Mouse (Mus musculus): ENCODE results near the gene E2f4. TPM values are rescaled to one million over a fixed set of nuclear protein-coding genes. Genes with fewer than 3 reads are reported as not detected.
"Not testable (repeated sequence)": the region's sequence is repeated elsewhere in the genome, so short reads cannot be mapped to it uniquely, and the experiment has no call there.

The E2f4 gene
- polyA plus RNA-seq, 1 experiment from 2014 or later: 43.5 TPM

GRCm38 (mm10) chr8:105289805-105290460 is 7.5 kb upstream of the E2f4 start, which contains the start of gene 4931428F04Rik:
Gene 4931428F04Rik (minus strand): TSS chr8:105289864.
- DNase-seq (ENCODE audit: low spot score): peak; percentile 44
- under 1% methylated on average over 40 of the region's 43 CpGs for WGBS
- peak within 1 kb of the TSS; percentile 43 for H3K4me3 ChIP-seq (replicated peaks; ENCODE audit: low read length)
- H3K9ac ChIP-seq: peak within 1 kb of the TSS; percentile 50
- ATAC-seq (ENCODE audit: low FRiP score): peak; percentile 36
- peaks cover 42% of the 10 kb centered on the region for H3K4me1 ChIP-seq (replicated peaks; ENCODE audit: control insufficient read depth, insufficient read depth, low read length)
- peak within 1 kb of the TSS; percentile 66 for H3K4me2 ChIP-seq (replicated peaks)
- peaks cover 16% of the 10 kb centered on the region for H3K36me3 ChIP-seq (replicated peaks; ENCODE audit: control insufficient read depth, insufficient read depth)
- 0 out of 2 replicates have a peak, but pooled peaks cover 8% of the 10 kb centered on the region for H3K27me3 ChIP-seq (ENCODE audit: control insufficient read depth, insufficient read depth, low read length)
- H3K27ac ChIP-seq: peak within 1 kb of the TSS; percentile 89
- no peaks in the 10 kb centered on the region for H3K9me3 ChIP-seq (ENCODE audit: control insufficient read depth, low read length)

DNA sequence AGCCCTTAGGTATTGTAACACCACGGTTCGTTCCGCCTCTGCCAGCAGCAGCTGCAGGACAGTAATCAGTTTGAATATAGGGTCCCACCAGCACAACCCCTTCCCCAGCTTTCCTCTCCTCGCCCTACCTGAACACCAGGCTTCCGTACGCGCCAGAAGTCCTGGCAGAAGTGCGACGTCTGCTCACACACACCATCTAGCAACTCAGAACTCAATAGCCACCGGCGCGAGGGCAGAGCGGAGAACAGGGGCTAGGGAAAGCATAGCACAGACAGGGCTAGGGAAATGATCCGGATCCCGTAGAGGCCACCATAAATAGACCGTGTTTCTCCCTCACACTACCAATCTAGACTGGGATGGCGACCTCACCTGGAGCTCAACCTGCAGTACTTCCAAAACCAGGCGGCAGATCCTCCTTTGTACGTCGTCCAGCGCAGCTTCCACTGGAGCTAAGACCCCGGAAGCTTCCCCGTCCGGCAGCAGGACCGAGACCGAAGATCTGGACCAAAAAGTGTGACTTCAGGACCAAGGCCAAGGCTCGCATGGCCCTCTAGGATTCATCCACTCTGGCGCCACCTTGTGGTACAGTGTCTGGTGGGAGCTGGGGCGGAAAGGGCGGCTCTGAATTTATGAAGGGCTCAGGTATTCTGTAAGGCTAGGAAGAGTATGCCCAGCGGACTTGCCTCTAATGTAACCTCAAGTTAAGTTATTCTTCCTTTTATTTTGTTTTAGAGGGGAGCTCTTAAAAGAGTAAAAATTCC is 6.7 kb upstream of the E2f4 start:
- ATAC-seq (ENCODE audit: low FRiP score) (no peak), DNase-seq (ENCODE audit: low spot score) (peak; percentile 84)
- Histone ChIP-seq H3K4me3 (replicated peaks; ENCODE audit: low read length) (peak overlapping the region; percentile 43), H3K4me2 (replicated peaks) (peak overlapping the region; percentile 66), H3K9me3 (ENCODE audit: control insufficient read depth, low read length) (no peaks in the 10 kb centered on the region), H3K9ac (peak overlapping the region; percentile 50; the same call in 1 of the 2 replicates), H3K27ac (no peak overlapping the region), H3K27me3 (ENCODE audit: control insufficient read depth, insufficient read depth, low read length) (0 out of 2 replicates have a peak, but pooled peaks cover 8% of the 10 kb centered on the region), H3K4me1 (replicated peaks; ENCODE audit: control insufficient read depth, insufficient read depth, low read length) (peaks cover 39% of the 10 kb centered on the region), H3K36me3 (replicated peaks; ENCODE audit: control insufficient read depth, insufficient read depth) (peaks cover 8% of the 10 kb centered on the region; the same call in 1 of the 2 replicates)
- 5% methylated on average over 31 of the region's 31 CpGs for WGBS

DNA sequence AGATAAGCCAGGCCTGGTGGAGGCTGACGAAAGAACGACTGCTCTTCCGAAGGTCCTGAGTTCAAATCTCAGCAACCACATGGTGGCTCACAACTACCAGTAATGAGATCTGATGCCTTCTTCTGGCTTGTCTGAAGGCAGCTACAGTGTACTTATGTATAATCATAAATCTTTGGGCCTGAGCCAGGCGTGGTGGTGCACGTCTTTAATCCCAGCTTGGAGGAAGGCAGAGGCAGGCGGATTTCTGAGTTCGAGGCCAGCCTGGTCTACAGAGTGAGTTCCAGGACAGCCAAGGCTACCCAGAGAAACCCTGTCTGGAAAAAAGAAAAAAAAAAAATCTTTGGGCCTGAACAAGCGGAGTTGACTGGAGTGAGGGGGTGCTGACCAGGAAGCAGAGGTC is 6.1 kb upstream of the E2f4 start:
- H3K4me2 ChIP-seq (replicated peaks); H3K36me3 ChIP-seq (replicated peaks; ENCODE audit: control insufficient read depth, insufficient read depth); DNase-seq (ENCODE audit: low spot score); H3K27me3 ChIP-seq (ENCODE audit: control insufficient read depth, insufficient read depth, low read length); H3K27ac ChIP-seq; ATAC-seq (ENCODE audit: low FRiP score); H3K9ac ChIP-seq; H3K9me3 ChIP-seq (ENCODE audit: control insufficient read depth, low read length): not testable (repeated sequence)
- WGBS: 88% methylated on average over 8 of the region's 8 CpGs
- Histone ChIP-seq H3K4me1 (replicated peaks; ENCODE audit: control insufficient read depth, insufficient read depth, low read length) (peaks cover 32% of the 10 kb centered on the region), H3K4me3 (replicated peaks; ENCODE audit: low read length) (0 out of 2 replicates have a peak overlapping the region, but pooled peaks have one; percentile 43)

- not testable (repeated sequence) for H3K9ac ChIP-seq; ATAC-seq (ENCODE audit: low FRiP score); H3K27me3 ChIP-seq (ENCODE audit: control insufficient read depth, insufficient read depth, low read length); H3K27ac ChIP-seq; H3K4me3 ChIP-seq (replicated peaks; ENCODE audit: low read length); H3K36me3 ChIP-seq (replicated peaks; ENCODE audit: control insufficient read depth, insufficient read depth); DNase-seq (ENCODE audit: low spot score); H3K9me3 ChIP-seq (ENCODE audit: control insufficient read depth, low read length); H3K4me2 ChIP-seq (replicated peaks)
- 60% methylated on average over 3 of the region's 3 CpGs for WGBS
- H3K4me1 ChIP-seq (replicated peaks; ENCODE audit: control insufficient read depth, insufficient read depth, low read length): peaks cover 29% of the 10 kb centered on the region
Observed at GRCm38 (mm10) chr8:105291802-105292201, 5.7 kb upstream of the E2f4 start.

DNA sequence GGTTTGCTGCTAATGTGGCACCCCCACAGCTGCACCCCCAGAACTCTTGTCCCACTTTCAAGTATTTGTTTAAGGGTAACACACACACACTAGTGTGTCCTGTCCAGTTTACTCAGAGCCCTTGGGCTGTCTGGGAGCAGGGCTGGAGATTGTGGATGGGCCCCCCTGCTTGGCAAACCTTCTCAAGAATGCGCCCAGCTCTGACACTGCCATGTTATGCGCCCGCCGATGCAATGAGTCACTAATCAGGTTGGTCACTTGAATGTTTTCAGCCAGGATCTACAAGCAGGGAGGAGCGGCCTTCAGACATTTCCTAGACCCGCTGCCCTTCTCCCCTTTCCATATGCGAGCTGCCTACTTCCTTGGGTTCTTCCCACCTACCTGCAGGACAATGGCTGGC is 5.0 kb upstream of the E2f4 start:
- Histone ChIP-seq H3K4me2 (replicated peaks) (no peak overlapping the region), H3K9ac (no peak overlapping the region), H3K9me3 (ENCODE audit: control insufficient read depth, low read length) (no peaks in the 10 kb centered on the region), H3K4me1 (replicated peaks; ENCODE audit: control insufficient read depth, insufficient read depth, low read length) (peaks cover 26% of the 10 kb centered on the region), H3K36me3 (replicated peaks; ENCODE audit: control insufficient read depth, insufficient read depth) (no peaks in the 10 kb centered on the region), H3K27me3 (ENCODE audit: control insufficient read depth, insufficient read depth, low read length) (0 out of 2 replicates have a peak, but pooled peaks cover 8% of the 10 kb centered on the region), H3K4me3 (replicated peaks; ENCODE audit: low read length) (no peak overlapping the region), H3K27ac (no peak overlapping the region)
- ATAC-seq (ENCODE audit: low FRiP score): no peak
- no peak for DNase-seq (ENCODE audit: low spot score)
- WGBS: 86% methylated on average over 7 of the region's 7 CpGs

DNA sequence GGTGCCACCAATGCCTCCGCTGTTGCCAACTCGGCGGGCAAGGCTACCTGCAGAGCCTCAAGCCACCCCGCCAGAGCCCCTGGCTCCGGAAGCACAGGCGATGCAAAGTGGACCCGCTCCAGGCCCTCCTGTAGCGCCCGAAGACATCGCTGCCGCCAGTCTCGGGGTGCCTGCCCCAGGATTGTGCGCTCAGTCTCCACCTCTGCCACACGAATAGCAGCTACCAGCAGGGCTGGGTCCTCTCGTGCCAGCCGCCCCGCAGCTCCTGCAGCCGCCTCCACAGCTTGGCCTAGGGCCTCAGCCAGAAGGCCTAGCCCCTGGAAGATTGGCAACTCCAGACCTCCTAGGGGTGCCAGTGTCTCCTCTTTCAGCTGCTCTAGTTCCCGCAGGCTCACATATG is 4.1 kb upstream of the E2f4 start:
- 71% methylated on average over 19 of the region's 19 CpGs for WGBS
- ATAC-seq (ENCODE audit: low FRiP score) (no peak), DNase-seq (ENCODE audit: low spot score) (no peak)
- no peaks in the 10 kb centered on the region for H3K9me3 ChIP-seq (ENCODE audit: control insufficient read depth, low read length)
- H3K27ac ChIP-seq: no peak overlapping the region
- H3K4me1 ChIP-seq (replicated peaks; ENCODE audit: control insufficient read depth, insufficient read depth, low read length): peaks cover 24% of the 10 kb centered on the region
- no peak overlapping the region for H3K4me3 ChIP-seq (replicated peaks; ENCODE audit: low read length)
- 0 out of 2 replicates have a peak, but pooled peaks cover 8% of the 10 kb centered on the region for H3K27me3 ChIP-seq (ENCODE audit: control insufficient read depth, insufficient read depth, low read length)
- H3K9ac ChIP-seq: no peak overlapping the region
- H3K36me3 ChIP-seq (replicated peaks; ENCODE audit: control insufficient read depth, insufficient read depth): no peaks in the 10 kb centered on the region
- H3K4me2 ChIP-seq (replicated peaks): no peak overlapping the region

DNA sequence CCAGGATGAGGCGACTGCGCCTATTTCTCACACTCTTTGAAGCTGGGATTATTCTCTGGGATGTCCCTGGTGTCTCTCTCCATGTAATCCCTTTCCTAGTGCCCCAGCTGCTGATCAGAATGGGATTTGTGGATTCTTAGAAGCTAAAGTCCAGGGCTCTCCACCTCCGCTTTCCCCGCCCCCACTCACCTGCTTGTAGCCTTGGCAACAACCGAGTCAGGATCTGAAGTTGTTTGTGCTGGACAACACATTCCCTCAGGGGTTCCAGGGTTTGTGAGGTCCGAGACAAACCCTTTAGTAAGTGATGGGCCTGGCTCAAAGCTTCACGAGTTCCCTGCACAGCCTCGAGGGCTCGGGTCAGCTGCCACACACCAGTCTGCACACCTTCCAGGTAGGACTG is 2.7 kb upstream of the E2f4 start:
- 74% methylated on average over 9 of the region's 9 CpGs for WGBS
- no peak overlapping the region for H3K4me3 ChIP-seq (replicated peaks; ENCODE audit: low read length)
- 0 out of 2 replicates have a peak, but pooled peaks cover 8% of the 10 kb centered on the region for H3K27me3 ChIP-seq (ENCODE audit: control insufficient read depth, insufficient read depth, low read length)
- no peak overlapping the region for H3K4me2 ChIP-seq (replicated peaks)
- H3K36me3 ChIP-seq (replicated peaks; ENCODE audit: control insufficient read depth, insufficient read depth): peaks cover 4% of the 10 kb centered on the region
- no peak overlapping the region for H3K9ac ChIP-seq
- H3K27ac ChIP-seq: no peak overlapping the region
- H3K4me1 ChIP-seq (replicated peaks; ENCODE audit: control insufficient read depth, insufficient read depth, low read length): peaks cover 32% of the 10 kb centered on the region
- ATAC-seq (ENCODE audit: low FRiP score): no peak
- no peak for DNase-seq (ENCODE audit: low spot score)
- H3K9me3 ChIP-seq (ENCODE audit: control insufficient read depth, low read length): no peaks in the 10 kb centered on the region

DNA sequence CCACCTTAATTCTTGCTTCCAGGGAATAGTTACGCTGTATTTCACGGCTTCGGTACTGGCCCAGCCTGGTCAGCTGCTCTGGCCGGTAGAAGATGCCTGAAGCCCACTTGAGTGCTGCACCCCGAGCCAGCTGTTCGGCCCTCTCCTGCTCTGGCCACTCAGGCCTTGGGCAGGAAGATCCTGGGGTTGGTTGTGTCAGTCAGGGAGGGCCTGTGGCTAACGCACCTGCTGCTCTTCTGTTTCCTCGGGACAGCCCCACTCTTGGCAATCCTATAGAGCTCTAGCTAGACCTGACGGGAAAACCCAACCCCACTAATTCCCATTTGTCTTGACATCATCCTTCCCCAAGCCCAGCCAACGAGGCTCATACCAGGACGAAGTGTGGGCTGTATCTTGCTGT is 2.2 kb upstream of the E2f4 start:
- 70% methylated on average over 11 of the region's 11 CpGs for WGBS
- Histone ChIP-seq H3K36me3 (replicated peaks; ENCODE audit: control insufficient read depth, insufficient read depth) (peaks cover 9% of the 10 kb centered on the region), H3K4me3 (replicated peaks; ENCODE audit: low read length) (peak overlapping the region; percentile 3; the same call in 1 of the 2 replicates), H3K27me3 (ENCODE audit: control insufficient read depth, insufficient read depth, low read length) (0 out of 2 replicates have a peak, but pooled peaks cover 6% of the 10 kb centered on the region), H3K4me1 (replicated peaks; ENCODE audit: control insufficient read depth, insufficient read depth, low read length) (peaks cover 27% of the 10 kb centered on the region), H3K9me3 (ENCODE audit: control insufficient read depth, low read length) (no peaks in the 10 kb centered on the region), H3K9ac (peak overlapping the region; percentile 6; the same call in 1 of the 2 replicates), H3K27ac (0 out of 2 replicates have a peak overlapping the region, but pooled peaks have one; percentile 20), H3K4me2 (replicated peaks) (no peak overlapping the region)
- ATAC-seq (ENCODE audit: low FRiP score): no peak
- no peak for DNase-seq (ENCODE audit: low spot score)

- H3K4me2 ChIP-seq (replicated peaks): peak within 1 kb of the TSS; percentile 86
- peaks cover 17% of the 10 kb centered on the region for H3K36me3 ChIP-seq (replicated peaks; ENCODE audit: control insufficient read depth, insufficient read depth)
- H3K4me1 ChIP-seq (replicated peaks; ENCODE audit: control insufficient read depth, insufficient read depth, low read length): peaks cover 19% of the 10 kb centered on the region
- peak within 1 kb of the TSS; percentile 3; the same call in 1 of the 2 replicates for H3K4me3 ChIP-seq (replicated peaks; ENCODE audit: low read length)
- WGBS: 68% methylated on average over 11 of the region's 11 CpGs
- no peaks in the 10 kb centered on the region for H3K9me3 ChIP-seq (ENCODE audit: control insufficient read depth, low read length)
- DNase-seq (ENCODE audit: low spot score) (no peak), ATAC-seq (ENCODE audit: low FRiP score) (no peak)
- no peaks in the 10 kb centered on the region for H3K27me3 ChIP-seq (ENCODE audit: control insufficient read depth, insufficient read depth, low read length)
- peak within 1 kb of the TSS; percentile 91 for H3K9ac ChIP-seq
- 0 out of 2 replicates have a peak within 1 kb of the TSS, but pooled peaks have one; percentile 20 for H3K27ac ChIP-seq
Observed at GRCm38 (mm10) chr8:105295895-105296573, 1.4 kb upstream of the E2f4 start, which contains the start of gene Exoc3l. Gene Exoc3l (minus strand): TSS chr8:105296101.

All from hindbrain, embryonic 14.5 days (tissue).